Mouse (Mus musculus): ENCODE measurements around the gene Capzb.

DNA sequence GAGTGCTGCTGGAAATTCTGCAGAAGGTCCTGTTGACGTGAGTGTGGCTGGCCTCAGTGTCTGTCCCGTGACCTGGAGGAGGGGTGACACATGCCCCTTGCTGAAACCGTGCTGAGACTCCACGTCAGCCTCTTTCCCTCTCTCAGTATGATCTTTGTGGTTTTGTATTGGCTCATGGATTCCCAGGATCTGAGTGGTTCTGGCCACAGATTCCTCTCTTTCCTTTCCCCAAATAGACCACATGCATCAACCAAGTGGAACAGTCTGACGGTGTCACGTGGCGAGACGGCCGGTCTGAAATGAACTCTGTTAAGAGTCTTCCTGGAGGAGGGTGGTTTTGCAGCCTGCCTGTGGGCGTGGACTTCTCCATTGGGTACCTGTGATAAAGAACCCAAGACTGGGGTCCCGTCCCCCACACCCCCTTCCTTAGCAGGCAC lies 21.3 kb downstream of the Capzb start:
- TF ChIP-seq GATA1 (IDR thresholded peaks at IDR 0.05; ENCODE audit: borderline replicate concordance, low read length), result no peak
- no peak for TF ChIP-seq FLI1 (IDR thresholded peaks at IDR 0.05; ENCODE audit: low read length)
